Mouse (Mus musculus) T-helper 17 cell (primary cell): ENCODE measurements at regions not wholly inside any gene's neighbourhood (a gene's known extent, or its start where the extent isn't known, plus 50 kb on each side); places are given as distances from the start of the nearest gene placed in this dataset.

ENCODE experiments used
- in situ Hi-C, 2 experiments: fragments of 300-600 bp; cut with MboI, MseI; formaldehyde crosslinking; loops; 1 replicate in 1 of 2; 2 replicates in 1 of 2; pipeline ENCODE4 v1.15.1; 2025; ENCODE audit warnings: high pct_unique_total_duplicates in 2 of 2

DNA sequence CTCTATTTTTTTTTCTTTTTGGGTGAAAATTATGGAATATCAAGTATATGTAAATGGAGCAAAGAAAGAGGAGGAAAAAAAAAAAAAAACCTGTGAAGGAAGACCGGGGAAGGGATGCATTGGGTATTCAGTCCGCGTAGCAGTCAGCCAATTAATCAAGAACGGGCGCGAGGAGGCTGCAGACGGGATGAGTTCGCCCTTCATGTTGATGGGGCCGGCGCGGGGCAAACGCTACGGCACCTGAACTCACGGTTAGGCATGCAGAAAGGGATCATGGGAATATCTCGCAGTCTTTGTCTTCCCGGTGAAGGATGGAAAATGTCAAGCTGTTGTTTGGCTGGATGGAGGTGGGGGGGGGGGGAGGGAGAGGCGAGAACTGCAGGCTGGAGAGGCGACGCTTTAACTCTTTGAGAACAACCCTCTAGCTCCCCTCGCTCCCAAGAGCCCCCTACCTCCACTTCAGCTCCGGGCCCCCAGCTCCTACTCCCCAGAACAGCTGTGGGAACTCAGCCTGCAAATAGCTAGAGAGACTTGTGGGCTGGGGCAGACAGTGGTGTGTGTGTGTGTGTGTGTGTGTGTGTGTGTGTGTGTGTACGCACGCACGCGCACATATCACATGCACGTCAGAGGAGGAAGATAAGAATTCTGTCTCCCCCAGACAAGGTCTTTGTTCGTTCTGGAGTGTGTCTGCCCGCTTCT is 210.7 kb downstream of the Gm26897 start:
- in situ Hi-C loops, result no loop called here

DNA sequence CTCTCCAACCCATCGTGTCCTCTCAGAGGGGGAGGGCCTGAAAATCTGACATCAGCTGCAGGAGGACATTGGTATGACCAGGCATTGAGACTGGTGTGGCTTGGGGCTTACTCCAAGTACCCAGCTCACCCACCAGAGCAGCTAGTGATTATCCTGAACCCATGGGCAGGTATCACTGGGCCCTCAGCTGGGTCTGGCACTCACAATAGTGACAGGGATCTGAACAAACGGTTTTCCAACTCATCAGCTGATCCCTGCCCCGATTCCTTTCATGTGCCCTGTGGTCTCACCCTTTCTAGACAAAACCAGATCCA is 211.2 kb downstream of the Gm26897 start:
- in situ Hi-C loops, result no loop called here

DNA sequence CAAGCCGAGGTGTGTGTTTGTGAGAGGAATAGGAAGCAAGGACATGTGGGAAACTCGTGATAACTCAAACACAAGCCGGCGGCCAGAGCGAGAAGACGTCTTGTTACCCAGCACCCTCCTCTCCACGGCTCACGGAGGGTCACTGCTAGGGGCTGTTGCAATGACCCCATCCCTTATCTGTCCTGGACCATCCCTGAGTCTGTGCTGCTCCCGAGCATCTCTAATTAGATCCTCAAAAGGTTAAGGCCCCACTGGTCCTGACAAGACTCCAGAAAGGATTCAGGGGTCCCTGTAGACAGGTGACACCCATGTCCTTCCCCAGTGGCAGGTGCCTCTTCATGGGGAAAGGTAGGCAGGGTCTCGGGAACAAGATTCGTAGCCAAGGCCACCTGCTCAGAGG is 212.6 kb downstream of the Gm26897 start:
- in situ Hi-C loops, result no loop called here

DNA sequence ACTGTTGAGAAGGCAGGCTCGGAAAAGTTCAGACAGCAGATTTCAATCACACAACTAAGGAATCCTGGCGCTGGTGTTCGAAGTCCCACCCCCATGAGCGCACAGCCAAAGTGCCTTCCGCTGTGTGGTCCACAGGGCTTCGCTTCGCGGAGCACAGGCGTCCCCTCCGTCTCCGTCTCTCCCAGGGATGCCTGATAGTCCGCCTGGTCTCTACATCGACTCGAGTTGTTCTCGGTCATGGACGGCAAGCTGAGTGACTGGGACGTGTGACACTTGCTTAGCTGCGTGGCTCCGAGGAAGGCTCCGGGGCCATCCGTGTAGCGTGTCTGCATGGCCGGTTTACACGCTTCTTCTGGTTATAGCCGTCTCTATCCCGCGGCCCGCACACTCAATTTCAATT is 224.0 kb downstream of the Gm26897 start:
- in situ Hi-C loops, result no loop called here

DNA sequence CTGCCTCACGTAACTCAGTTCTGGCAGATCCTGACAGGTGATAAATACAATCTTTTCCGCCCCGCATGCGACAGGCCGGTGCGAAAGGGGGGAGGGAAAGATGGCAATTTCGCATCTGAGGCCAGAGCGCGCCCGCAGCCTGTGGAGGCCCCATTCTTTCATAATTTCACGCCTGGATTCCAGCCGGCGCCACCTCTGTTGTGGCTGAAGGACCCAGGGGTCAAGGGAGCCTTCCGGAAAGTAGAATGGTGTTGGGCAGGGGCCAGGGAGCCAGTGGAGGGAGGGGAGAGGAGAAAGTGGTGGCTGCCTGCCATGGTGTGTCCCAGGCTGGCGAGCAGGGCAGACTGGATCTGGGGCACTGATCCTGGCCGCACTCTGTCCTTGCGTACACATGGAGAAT is 224.5 kb downstream of the Gm26897 start:
- in situ Hi-C loops, result no loop called here

DNA sequence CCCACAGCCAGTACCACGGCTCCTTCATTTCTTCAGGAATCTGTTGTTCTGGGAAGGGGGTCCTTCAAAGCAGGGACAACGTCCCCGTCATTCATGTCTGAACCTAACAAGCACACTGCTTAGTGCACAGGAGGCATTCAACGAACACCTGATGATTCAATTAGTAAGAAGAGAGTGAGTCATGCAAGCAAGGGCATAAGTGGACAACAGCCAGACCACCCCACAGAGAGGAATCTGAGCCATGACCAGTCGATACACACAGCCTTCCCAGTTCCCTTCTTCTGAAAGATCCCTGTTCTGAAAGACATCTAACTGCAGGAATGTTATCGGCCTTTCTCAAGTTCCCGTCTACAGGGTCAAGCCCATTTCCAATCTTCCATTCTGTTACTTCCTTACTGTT is 231.6 kb downstream of the Gm26897 start:
- in situ Hi-C loops, result no loop called here

DNA sequence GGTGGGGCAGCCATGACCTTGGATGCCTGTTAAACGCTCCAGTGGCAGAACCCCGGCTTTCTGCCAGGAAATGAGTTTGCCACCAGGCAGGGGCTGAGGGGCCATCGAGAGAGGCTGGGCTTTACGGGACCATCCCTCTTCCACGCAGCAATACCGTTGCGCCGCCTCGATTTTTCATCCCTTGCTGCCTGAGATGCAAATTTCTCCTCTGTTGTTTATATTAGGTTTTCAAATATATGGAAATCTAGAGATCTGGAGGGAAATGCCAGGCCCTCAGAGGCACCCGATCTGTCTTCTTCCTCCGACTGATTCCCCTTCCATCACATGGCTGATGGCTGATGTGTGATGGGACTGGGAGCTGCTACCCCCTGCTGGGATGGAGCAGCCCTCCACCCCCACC is 234.4 kb downstream of the Gm26897 start:
- in situ Hi-C loops, result no loop called here

DNA sequence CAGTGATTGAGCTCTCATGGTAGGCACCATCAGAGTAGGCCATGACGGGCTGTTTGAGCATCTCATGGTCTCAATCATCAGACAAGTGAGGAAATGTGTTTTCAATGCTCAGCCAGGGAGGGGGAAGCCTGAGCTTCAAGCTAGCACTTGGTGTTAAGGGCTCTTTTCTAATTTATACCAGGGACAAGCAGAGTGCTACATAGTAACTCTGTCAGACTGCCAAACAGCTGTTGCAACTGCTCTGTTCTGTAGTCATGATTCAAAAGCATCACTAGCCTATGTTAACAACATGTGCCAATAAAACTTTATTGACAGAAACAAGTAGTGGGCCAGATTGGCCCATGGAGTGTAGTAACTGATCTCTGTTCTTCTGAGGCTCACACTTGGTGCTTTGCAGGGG is 235.0 kb downstream of the Gm26897 start:
- in situ Hi-C loops, result no loop called here

DNA sequence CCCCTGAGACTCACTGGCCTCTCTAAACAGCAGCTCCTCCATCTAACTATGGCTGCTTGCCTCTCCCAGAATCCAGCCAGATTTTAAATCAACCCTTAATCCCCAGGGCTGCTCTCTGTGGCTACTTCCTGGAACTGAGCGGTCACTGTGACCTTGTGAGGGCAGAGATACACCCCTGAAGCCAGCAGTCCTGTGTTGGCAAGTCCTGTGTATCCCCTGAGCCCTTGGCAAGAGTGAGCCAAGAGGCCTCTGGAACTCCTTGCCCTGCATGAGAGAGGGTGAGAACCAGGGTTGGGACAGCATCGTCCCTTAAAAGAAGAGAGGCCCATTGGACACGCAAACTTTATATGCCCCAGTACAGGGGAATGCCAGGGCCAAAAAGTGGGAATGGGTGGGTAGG is 237.5 kb downstream of the Gm26897 start:
- in situ Hi-C loops, result no loop called here

DNA sequence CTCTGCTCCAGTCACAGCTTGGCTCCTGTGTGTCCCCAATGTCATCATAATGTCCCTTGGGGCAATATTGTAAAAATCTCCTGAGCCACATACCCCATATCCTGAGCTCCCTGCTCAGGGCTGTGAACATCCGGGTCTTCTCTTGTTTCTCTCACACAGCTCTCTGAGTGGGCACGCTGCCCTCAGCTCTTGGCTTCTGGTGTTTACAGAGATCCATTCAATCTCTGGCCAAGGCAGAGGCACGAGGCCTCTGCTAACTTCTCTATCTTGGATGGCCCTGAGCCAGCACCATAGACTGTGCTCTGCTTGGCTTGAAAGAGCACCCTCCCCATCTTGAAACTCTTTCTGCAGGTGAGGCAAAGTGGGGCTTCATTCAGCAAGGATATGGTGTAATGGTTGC is 238.2 kb downstream of the Gm26897 start:
- in situ Hi-C loops, result no loop called here

DNA sequence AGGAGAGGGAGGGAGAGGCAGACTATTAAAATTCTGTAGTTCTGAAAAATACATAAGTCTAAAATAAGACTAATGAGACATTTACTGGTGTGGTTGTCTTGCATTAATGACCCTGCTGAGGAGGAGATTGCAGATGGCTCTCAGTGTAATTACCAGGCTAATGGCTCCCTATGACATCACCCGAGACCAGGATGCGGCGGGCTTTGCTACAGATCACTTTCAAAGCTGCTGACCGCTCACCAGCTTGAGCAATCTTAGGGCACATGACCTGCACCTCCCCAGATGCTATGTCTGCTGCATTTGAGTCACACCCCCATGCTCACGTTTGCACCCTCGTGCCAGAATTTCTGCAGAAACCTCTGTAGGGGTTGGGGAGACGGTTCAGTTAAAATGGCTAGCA is 242.0 kb downstream of the Gm26897 start:
- in situ Hi-C loops, result no loop called here

DNA sequence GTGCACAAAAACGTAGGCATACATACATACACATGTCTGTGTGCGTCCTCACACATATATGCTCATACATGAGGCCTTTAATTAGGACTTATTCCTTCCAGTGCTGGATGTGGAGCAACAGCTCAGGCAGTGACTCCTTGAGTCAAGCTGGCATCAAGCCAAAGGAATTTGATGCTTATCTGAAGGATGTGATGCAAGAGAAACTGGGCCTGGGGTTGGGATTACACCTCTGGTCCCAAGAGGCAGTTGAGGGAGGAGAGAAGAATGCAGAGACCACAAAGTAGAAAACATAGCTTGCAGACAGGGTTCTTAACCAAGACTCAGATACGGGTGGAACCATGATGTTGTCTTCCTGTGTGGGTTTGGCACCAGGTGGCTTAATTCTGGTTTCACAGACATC is 245.9 kb downstream of the Gm26897 start:
- in situ Hi-C loops, result no loop called here

DNA sequence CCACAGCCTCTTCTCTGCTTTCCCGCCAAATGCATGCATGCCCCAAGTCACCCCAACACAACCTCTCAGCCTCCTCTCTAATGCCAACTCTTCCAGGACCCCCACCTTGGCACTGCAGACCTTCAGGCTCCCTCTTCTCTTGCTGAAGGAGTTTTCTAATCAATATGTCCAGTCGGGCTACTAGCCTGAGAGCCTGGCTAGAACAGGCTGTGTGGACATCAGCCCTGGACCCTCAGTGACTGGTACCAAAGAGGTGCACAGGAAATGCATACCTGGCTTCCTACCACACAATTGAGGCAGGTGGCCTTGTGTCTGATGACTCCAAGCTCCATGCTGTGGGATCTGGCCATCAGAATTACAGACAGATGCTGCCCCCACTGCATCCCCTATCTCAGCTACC is 248.4 kb downstream of the Gm26897 start:
- in situ Hi-C loops, result no loop called here

DNA sequence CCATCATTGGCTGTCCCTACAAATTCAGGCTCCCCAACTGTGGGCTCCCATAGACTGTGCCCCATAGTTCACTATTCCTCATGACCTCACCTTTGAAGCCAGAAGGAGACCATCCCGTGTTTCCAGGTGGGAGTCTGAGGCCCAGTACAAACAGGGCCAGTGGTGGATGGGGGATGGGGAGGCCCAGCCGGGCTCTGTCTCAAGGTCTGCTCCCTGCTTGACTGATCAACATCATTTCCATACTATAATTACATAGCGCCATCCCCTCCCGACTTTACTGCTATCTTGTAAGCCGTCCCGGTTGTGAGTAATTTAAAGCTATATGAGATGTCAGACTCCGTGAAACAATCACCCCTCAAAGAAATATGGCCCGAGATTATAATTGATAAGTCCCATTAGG is 252.3 kb downstream of the Gm26897 start:
- in situ Hi-C loops, result no loop called here

DNA sequence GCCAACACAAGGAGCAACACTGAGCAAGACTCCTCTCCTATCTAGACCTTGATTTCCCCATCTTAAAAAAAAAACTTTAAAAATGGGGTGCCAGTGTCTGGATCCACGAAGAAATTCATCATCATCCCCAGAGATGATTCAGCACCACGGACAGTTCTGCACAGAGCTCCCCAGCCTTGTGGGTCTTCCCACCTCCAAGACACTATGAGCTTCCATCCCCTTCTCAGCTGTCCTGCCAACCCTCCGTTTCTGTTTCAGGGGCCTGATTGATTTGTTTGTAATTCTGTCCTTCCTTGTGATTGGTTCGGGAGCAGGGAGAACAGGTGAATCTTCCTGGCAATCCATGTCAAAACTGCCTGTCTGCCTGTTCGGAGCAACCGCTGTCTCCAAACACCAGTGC is 253.3 kb downstream of the Gm26897 start:
- in situ Hi-C loops, result no loop called here

DNA sequence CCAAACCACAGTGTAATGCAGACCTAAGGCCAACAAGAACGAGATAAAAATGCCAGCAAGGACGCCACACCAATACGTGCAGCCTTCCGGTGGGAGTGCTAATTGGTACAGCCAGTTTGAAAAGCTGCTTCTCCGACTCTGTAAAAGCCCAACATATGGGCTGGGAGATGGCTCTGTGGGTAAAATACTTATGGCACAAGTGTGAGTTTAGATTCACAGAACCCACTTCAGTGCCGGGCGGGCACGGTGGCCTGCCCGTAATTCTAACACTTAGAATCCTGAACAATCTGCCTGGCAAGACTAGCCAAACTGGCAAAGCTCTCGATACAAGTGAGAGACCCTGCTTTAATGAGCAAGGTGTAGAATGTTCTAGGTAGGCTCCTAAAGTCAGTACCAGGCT is 258.1 kb downstream of the Gm26897 start:
- in situ Hi-C loops, result no loop called here

DNA sequence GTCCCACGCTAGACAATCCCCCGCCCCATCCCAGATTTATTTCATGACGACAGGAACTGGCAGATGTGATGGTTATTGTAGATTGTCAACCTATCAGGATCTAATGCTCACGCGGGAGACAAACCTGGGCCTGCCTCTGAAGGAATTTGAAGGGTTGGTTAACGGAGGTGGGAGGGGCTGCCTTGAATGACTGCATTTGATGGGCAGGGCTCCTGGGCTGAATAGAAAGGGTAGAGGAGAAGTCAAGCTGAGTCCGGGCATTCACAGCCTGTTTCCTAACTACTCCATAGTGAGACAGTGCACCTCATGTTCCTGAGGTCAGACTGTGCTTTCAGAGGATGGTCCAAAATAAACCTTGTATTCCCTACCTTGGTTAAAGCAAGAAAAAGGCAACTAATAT is 259.1 kb downstream of the Cryba4 start:
- in situ Hi-C loops, result no loop called here

DNA sequence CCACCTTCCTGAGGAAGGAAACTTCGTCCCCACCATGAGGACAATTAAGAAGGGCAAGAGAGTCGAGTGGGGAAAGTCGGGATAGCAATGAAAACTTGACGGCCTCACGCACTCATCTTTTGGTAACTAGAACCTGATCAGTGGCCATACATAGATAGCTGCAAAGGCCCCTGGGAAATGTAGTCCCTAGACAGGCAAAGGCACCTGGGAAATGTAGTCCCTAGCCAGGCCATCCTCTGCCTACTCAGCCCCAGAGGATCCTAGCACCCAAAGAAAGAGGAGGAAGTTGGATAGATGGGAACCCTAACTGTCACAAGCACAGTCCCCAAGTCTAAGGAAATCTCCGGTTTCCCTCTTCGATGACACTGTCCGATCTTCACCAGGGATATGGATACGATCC is 258.4 kb downstream of the Cryba4 start:
- in situ Hi-C loops, result no loop called here

DNA sequence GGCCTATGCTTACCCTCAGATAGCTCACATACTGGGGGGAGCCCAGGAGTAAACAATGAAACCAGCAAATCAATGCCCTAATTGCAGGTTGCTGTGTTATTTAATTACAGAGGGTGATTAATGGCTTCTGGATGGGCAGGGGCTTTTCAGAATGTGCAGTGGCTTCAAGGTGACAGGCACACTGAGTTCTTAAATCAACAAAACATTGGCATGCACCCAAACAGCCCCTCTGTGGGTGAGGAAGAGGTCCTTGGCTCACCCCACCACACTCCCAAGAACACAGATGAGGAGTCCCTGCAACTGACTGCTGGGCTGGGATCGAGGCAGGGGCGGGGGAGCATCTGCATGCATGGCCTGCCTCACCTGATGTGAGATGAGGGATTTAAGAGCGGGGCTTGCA is 255.5 kb downstream of the Cryba4 start:
- in situ Hi-C loops, result no loop called here

DNA sequence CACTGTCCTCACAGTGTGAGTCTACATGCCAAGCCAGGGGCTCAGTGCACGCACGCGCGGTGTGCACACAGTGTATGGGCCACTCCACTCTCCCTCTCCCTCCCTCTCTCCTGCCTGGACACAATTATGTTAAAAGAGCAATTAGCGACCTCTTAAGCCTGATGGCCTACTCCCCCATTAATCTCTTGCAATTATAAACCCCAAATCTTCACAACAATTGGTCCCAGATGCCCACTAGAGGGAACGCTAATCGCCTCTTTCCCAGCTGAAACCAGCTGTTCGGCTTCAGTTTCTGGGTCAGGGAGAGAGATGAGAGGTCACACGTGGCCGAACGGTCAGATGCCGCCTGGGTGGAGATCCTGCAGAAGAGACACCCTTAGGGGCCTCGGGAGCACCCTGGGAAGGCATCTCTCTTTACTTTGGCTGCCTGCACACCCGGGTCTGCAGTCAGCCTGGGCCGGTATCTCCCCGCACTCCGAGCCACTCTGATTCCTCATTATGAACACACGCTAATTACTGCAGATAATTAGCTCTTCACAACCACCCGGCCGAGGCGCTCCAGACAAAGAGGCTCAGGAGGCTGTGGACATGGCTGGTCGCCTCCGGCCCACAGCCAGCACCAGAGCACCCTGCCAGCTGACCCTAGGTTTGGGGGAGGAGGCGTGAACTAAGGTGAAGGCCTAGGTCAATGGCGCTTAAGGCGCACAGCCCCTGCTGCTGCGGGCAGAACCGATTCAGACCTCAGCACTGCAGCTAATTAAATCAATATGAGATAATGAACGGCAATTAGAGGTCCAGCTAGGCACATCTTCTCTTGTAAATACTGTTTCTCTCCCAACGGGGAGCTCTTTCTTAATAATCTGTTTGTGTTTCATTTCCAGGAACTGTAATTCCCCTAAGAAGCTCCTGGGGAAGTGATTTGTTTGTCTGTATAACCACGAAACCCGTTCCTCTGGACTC is 250.3 kb downstream of the Cryba4 start:
- in situ Hi-C loops, result no loop called here

DNA sequence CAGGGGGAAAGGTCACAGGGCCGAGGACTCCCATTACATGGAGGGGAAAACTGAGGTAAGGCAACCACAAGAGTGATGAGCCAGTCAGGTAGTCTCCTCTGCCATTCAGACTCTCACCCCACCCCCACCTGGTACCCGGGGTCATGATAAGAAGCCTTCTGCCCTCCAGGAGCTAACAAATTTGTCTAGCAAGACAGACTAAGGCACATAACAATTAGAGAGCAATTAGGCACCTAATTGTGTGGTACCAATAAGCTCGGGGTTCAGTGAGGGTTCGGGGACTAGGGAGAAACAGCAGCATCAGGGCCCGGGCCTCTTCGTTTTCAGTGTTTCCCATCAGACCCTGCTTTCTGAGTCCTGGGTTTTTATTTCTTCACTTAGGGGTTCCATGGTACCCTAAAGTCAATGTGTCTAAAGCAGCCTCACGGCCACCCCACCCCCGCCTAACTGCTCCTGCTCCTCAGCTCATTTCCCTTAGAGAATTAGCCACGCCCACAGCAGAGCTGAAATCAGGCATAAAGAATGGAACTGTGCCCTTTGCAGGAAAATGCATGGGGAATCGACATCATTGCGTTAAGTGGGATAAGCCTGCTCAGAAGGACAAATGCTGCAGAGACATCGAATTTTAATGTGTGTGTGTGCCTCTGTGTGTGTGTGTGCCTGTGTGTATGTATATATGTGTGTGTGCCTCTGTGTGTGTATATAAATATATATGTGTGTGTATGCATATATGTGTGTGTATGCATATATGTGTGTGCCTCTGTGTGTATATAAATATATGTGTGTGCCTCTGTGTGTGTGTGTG is 249.3 kb downstream of the Cryba4 start:
- in situ Hi-C loops, result no loop called here

DNA sequence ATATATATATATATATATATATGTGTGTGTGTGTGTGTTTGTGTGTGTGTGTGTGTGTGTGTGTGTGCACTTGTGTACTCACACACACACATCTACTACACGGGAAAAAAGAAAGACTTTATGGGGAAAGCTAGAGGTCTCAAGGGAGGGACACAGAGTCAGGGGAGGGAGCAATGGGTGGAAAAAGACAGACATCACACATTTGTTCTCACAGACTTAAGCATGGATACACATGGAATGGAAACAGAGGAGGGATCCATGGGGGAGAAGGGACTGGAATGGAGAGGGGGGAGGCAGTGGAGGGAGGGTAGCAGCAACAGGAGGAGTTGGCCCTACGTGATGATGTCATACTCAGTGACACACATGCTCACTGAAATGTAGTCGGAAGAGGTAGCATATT is 248.3 kb downstream of the Cryba4 start:
- in situ Hi-C loops, result no loop called here
